Mouse (Mus musculus) stomach, postnatal 0 days (tissue): ENCODE data around the gene Gna15. TPM values are rescaled to one million over a fixed set of nuclear protein-coding genes. Genes with fewer than 3 reads are reported as not detected.

Experiments used
- ATAC-seq: fragments of 200-750 bp; cut with Nextera tagmentation; 2 replicates; pipeline ENCODE4 v1.8.0; 2017; ENCODE audit not compliant: low FRiP score, low TSS enrichment
- DNase-seq: peaks from one replicate; pipeline ENCODE4 v3.0.0-alpha.2; 2016; ENCODE audit warnings: low spot score
- H3K27ac ChIP-seq: fragments of 300-500 bp; sonication (generic); replicated peaks from 2 replicates; pipeline ENCODE4 v1.5.1; 2014; ENCODE audit warnings: mild to moderate bottlenecking, control low read depth
- H3K27me3 ChIP-seq: fragments of 300-500 bp; sonication (generic); 2 replicates; pipeline ENCODE4 v1.6.1; 2014; ENCODE audit warnings: low read length; ENCODE audit not compliant: control insufficient read depth, insufficient read depth
- H3K36me3 ChIP-seq: fragments of 300-500 bp; sonication (generic); 2 replicates; pipeline ENCODE4 v1.6.1; 2014; ENCODE audit warnings: low read length, mixed read lengths; ENCODE audit not compliant: control insufficient read depth, insufficient read depth
- H3K4me1 ChIP-seq: fragments of 300-500 bp; sonication (generic); replicated peaks from 2 replicates; pipeline ENCODE4 v1.6.1; 2014; ENCODE audit warnings: antibody characterized with exemption; ENCODE audit not compliant: control insufficient read depth, insufficient read depth
- H3K4me2 ChIP-seq: fragments of 300-500 bp; sonication (generic); replicated peaks from 2 replicates; pipeline ENCODE4 v1.6.1; 2014; ENCODE audit warnings: low read depth, mild to moderate bottlenecking, control low read depth, moderate library complexity
- H3K4me3 ChIP-seq: fragments of 300-500 bp; sonication (generic); 2 replicates; pipeline ENCODE4 v1.5.1; 2014; ENCODE audit warnings: low read depth, low read length, control low read depth
- H3K9ac ChIP-seq: fragments of 300-500 bp; sonication (generic); 2 replicates; pipeline ENCODE4 v1.6.1; 2014; ENCODE audit warnings: mild to moderate bottlenecking, low read length, control low read depth, mixed read lengths
- H3K9me3 ChIP-seq: fragments of 300-500 bp; sonication (generic); 2 replicates; pipeline ENCODE4 v1.6.1; 2016; ENCODE audit warnings: low read length; ENCODE audit not compliant: control insufficient read depth
- CTCF ChIP-seq: IDR thresholded peaks from 2 replicates; pipeline ENCODE4 v1.5.1; 2016; ENCODE audit warnings: antibody characterized with exemption, low read depth, mild to moderate bottlenecking, moderate library complexity
- EP300 ChIP-seq: optimal IDR thresholded peaks from 2 replicates; pipeline ENCODE3; 2016; ENCODE audit warnings: antibody characterized with exemption
- WGBS: fragments of 180-500 bp; shearing (Covaris S2); extraction: QIAGEN DNeasy Blood & Tissue Kit; methylation state at CpG from one replicate; pipeline ENCODE4 v1.1.7; 2014; 5-methylcytosine and 5-hydroxymethylcytosine counted together
- polyA plus RNA-seq: library from polyadenylated mRNA; unstranded; fragments of >200 nt; fragmentation: Nextera tagmentation; extraction: Ambion mirVana; gene quantifications from 2 replicates; pipeline ENCODE4 v1.2.1, GENCODE M21; 2015

Gene Gna15
- polyA plus RNA-seq, 1 experiment from 2014 or later, result 10.1 TPM

DNA sequence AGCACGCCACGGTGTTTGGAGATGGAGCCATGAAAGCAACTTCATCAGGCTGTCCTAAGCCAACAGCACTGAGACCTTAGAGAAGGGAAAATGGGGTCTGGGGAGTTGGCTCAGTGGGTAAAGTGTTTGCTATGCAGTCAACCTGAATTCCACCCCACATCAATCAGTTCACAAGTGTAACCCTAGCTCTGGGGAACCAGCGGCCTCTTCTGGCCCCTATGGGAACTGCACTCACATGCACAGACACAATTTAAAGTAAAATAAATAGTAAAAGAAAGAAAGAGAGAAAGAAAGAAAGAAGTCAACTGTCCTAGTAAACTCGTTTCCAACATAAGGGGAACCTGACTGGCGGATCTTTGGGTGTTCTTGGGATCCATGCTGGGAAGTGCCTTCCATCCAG lies 10.2 kb downstream of the Gna15 start:
- DNase-seq (no peak), ATAC-seq (no peak)
- 86% methylated on average over 5 of the region's 5 CpGs for WGBS
- no peaks in the 10 kb centered on the region for H3K36me3 ChIP-seq
- H3K9me3 ChIP-seq, result no peaks in the 10 kb centered on the region
- TF ChIP-seq CTCF (peak; percentile 33), EP300 (no peak)
- H3K9ac ChIP-seq, result no peak overlapping the region
- H3K27me3 ChIP-seq, result no peaks in the 10 kb centered on the region
- H3K4me1 ChIP-seq, result no peaks in the 10 kb centered on the region
- no peak overlapping the region for H3K27ac ChIP-seq
- H3K4me3 ChIP-seq, result no peak overlapping the region
- H3K4me2 ChIP-seq, result no peak overlapping the region

DNA sequence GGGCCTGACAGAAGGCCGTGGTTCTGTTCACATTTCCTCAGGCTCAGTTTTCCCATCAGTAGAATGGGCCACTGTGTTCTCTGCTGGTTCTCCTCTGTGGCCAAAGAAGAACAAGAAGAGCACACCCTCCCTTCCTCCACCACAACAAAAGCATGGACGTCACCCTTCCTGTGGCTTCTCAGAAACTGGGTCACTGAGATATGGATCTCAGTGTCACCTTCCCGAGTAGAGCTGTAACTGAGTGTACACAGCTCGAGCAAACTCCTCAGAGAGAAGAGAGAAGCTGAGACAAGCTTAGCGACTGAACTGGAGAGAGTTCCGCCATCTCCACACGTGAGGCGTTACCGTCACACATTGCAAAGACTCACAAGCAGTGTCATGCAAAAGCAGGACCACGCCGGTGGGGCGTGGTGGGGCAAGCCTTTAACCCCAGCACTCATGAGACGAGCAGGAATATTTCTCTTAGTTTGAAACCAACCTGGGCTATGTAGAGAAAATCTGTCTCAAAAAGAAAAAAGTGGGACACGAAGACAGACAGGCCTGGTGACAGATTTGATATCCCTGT lies 13.7 kb downstream of the Gna15 start:
- Histone ChIP-seq H3K36me3 (no peaks in the 10 kb centered on the region), H3K27me3 (no peaks in the 10 kb centered on the region), H3K4me1 (no peaks in the 10 kb centered on the region), H3K27ac (no peak overlapping the region), H3K4me3 (no peak overlapping the region), H3K9me3 (no peaks in the 10 kb centered on the region), H3K4me2 (no peak overlapping the region), H3K9ac (no peak overlapping the region)
- 50% methylated on average over 14 of the region's 14 CpGs for WGBS
- DNase-seq (no peak), ATAC-seq (peak; percentile 36; the same call in 1 of the 2 replicates)
- no peak for TF ChIP-seq CTCF
- TF ChIP-seq EP300, result no peak

- H3K4me1 ChIP-seq, result no peaks in the 10 kb centered on the region
- ATAC-seq (no peak), DNase-seq (no peak)
- no peaks in the 10 kb centered on the region for H3K36me3 ChIP-seq
- no peak overlapping the region for H3K27ac ChIP-seq
- no peaks in the 10 kb centered on the region for H3K27me3 ChIP-seq
- H3K4me3 ChIP-seq, result no peak overlapping the region
- TF ChIP-seq EP300, result no peak
- TF ChIP-seq CTCF, result no peak
- H3K9me3 ChIP-seq, result no peaks in the 10 kb centered on the region
- no peak overlapping the region for H3K4me2 ChIP-seq
- 60% methylated on average over 13 of the region's 13 CpGs for WGBS
- no peak overlapping the region for H3K9ac ChIP-seq
Observed at GRCm38 (mm10) chr10:81507691-81508489, 16.1 kb downstream of the Gna15 start.

DNA sequence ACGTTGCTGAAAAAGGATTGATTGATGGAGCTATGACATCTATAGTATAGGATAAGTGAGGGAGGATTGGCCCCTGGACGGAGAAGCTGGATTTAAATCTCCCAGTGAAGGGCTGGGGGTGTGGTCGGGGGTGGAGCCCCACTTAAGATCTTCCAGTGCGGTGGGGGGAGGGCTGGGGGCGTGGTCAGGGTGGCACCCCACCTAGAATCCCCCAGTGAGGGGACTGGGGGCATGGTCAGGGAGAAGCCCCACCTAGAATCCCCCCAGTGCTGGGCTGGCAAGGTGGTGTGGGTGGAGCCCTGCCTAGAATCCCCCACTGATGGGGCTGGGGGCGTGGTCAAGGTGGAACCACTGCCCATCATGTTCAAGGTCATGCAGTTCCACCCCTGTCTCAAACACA lies 16.9 kb downstream of the Gna15 start:
- no peaks in the 10 kb centered on the region for H3K27me3 ChIP-seq
- 27% methylated on average over 6 of the region's 6 CpGs for WGBS
- no peak overlapping the region for H3K4me2 ChIP-seq
- TF ChIP-seq CTCF, result no peak
- no peak for DNase-seq
- H3K4me1 ChIP-seq, result no peaks in the 10 kb centered on the region
- H3K36me3 ChIP-seq, result no peaks in the 10 kb centered on the region
- H3K27ac ChIP-seq, result no peak overlapping the region
- H3K9ac ChIP-seq, result no peak overlapping the region
- H3K4me3 ChIP-seq, result no peak overlapping the region
- ATAC-seq, result no peak
- no peaks in the 10 kb centered on the region for H3K9me3 ChIP-seq

GRCm38 (mm10) chr10:81505016-81505664 lies 18.9 kb downstream of the Gna15 start:
- Histone ChIP-seq H3K4me3 (no peak overlapping the region), H3K27ac (no peak overlapping the region), H3K36me3 (no peaks in the 10 kb centered on the region), H3K27me3 (no peaks in the 10 kb centered on the region), H3K4me1 (no peaks in the 10 kb centered on the region), H3K9me3 (no peaks in the 10 kb centered on the region), H3K9ac (no peak overlapping the region), H3K4me2 (no peak overlapping the region)
- ATAC-seq (no peak), DNase-seq (no peak)
- WGBS, result 68% methylated on average over 15 of the region's 15 CpGs
- TF ChIP-seq EP300 (no peak), CTCF (no peak)

DNA sequence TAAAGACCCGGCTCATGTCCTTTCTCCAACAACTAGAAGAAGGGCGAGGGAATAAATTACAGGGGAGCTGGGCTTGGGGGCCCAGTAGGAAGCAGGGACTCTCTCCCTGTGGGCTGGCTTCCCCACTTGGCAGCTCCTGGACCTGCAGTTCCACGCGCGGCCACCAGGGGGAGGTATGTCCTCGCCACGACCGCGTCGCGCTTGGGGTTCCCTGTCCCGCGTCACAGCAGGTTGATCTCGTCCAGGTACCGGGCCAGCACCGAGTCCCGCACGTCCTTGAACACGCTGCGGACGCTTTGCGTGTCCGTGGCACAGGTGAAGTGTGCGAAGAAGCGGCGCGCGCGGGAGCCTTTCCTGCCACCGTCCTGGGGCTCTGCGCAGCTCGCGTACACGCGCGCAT lies 21.4 kb downstream of the Gna15 start:
- Histone ChIP-seq H3K9ac (0 out of 2 replicates have a peak overlapping the region, but pooled peaks have one; percentile 18), H3K9me3 (no peaks in the 10 kb centered on the region), H3K4me2 (peak overlapping the region; percentile 53), H3K27me3 (no peaks in the 10 kb centered on the region), H3K36me3 (no peaks in the 10 kb centered on the region), H3K4me3 (peak overlapping the region; percentile 30), H3K27ac (no peak overlapping the region), H3K4me1 (no peaks in the 10 kb centered on the region)
- ATAC-seq (peak; percentile 51; the same call in 1 of the 2 replicates), DNase-seq (peak; percentile 90)
- TF ChIP-seq EP300 (no peak), CTCF (peak; percentile 99)
- WGBS, result 11% methylated on average over 36 of the region's 36 CpGs
